9 mouse cellular contexts compared by ENCODE assay signal in genomic region chr8:110749500-110750170, GRCm38 (mm10). TPM values are rescaled to one million over a fixed set of nuclear protein-coding genes. Genes with fewer than 3 reads are reported as not detected.
DNase-seq lines count a peak whose midpoint lies in the region; ATAC-seq and TF ChIP-seq lines count a peak whose summit lies in the region.
"Had no signal": no experiment of that assay in that cellular context is flagged by ENCODE, and none has a peak within 500 bp of the region (broad histone marks: within the 10 kb centered on the region; RNA-seq: fewer than 3 reads in every experiment).

No protein-coding gene starts in this region.

- no peaks in the 10 kb centered on the region for H3K9me3 ChIP-seq in heart, embryonic 11.5 days (replicated peaks; ENCODE audit: control insufficient read depth, low read length)
- H3K9me3 ChIP-seq in limb, embryonic 14.5 days (ENCODE audit: control insufficient read depth, low read length), result no peaks in the 10 kb centered on the region
- no peaks in the 10 kb centered on the region for H3K9me3 ChIP-seq in neural tube, embryonic 14.5 days (ENCODE audit: control insufficient read depth, low read length)
- H3K9me3 ChIP-seq: lung, embryonic 15.5 days had no signal

- H3K36me3 ChIP-seq in heart, embryonic 11.5 days (ENCODE audit: control insufficient read depth, insufficient read depth, low read length), result no peaks in the 10 kb centered on the region
- H3K36me3 ChIP-seq in limb, embryonic 14.5 days (ENCODE audit: control insufficient read depth, insufficient read depth, low read length), result no peaks in the 10 kb centered on the region
- no peaks in the 10 kb centered on the region for H3K36me3 ChIP-seq in neural tube, embryonic 14.5 days (ENCODE audit: control insufficient read depth, insufficient read depth, low read length)
- H3K36me3 ChIP-seq: lung, embryonic 15.5 days had no signal

- DNase-seq in heart, adult 18-20 months, result peak; percentile 48 to 80
- DNase-seq in heart, postnatal 25 days (ENCODE audit: low spot score), result no peak
- DNase-seq in A20 (ENCODE audit: low read depth, low spot score), result peak; percentile 62
- DNase-seq in adipocyte (ENCODE audit: low spot score), result peak; percentile 90
- peak; percentile 87 for DNase-seq in limb, embryonic 14.5 days (ENCODE audit: low spot score)
- no peak for DNase-seq in right cerebral cortex, postnatal 14 days

- 0 out of 2 replicates have a peak, but pooled peaks have one; percentile 11 for ATAC-seq in heart, embryonic 11.5 days (replicated peaks; ENCODE audit: insufficient number of reproducible peaks, low FRiP score, low TSS enrichment)
- ATAC-seq in limb, embryonic 14.5 days (ENCODE audit: low FRiP score, low read depth), result no peak; the same call in 1 of the 2 replicates
- peak; percentile 54; the same call in 1 of the 2 replicates for ATAC-seq in neural tube, embryonic 14.5 days (ENCODE audit: low read depth)

- H3K4me3 ChIP-seq in heart, embryonic 11.5 days (ENCODE audit: low read depth, low read length), result no peak overlapping the region
- no peak overlapping the region for H3K4me3 ChIP-seq in limb, embryonic 14.5 days (replicated peaks; ENCODE audit: low read length)
- H3K4me3 ChIP-seq in neural tube, embryonic 14.5 days (ENCODE audit: low read depth, low read length), result no peak overlapping the region
- H3K4me3 ChIP-seq: lung, embryonic 15.5 days had no signal

- H3K27me3 ChIP-seq in heart, embryonic 11.5 days (ENCODE audit: control insufficient read depth, insufficient read depth, low read length), result no peaks in the 10 kb centered on the region
- H3K27me3 ChIP-seq in limb, embryonic 14.5 days (ENCODE audit: control insufficient read depth, insufficient read depth, low read length), result no peaks in the 10 kb centered on the region
- no peaks in the 10 kb centered on the region for H3K27me3 ChIP-seq in neural tube, embryonic 14.5 days (ENCODE audit: control insufficient read depth, insufficient read depth, low read length)
- H3K27me3 ChIP-seq: lung, embryonic 15.5 days had no signal

- no peak for TF ChIP-seq POLR2A in limb, embryonic 14.5 days (IDR thresholded peaks at IDR 0.05; ENCODE audit: borderline replicate concordance, extremely low read depth, insufficient read depth, insufficient read length)

- intact Hi-C loops in heart, postnatal 25 days (cut with DNase I), result loop anchor here (5.0 kb wide), 3 partner anchors 43 to 343 kb away; partner anchors contain the start of genes Clec18a and Pdpr

- 57% methylated on average over 10 of the region's 10 CpGs for WGBS in heart, embryonic 11.5 days (ENCODE audit: insufficient replicate concordance)
- 58% methylated on average over 10 of the region's 10 CpGs for WGBS in limb, embryonic 14.5 days
- WGBS in neural tube, embryonic 14.5 days, result 57% methylated on average over 10 of the region's 10 CpGs

- H3K4me1 ChIP-seq in heart, embryonic 11.5 days (ENCODE audit: control insufficient read depth, insufficient read depth, low read length), result no peaks in the 10 kb centered on the region
- H3K4me1 ChIP-seq in limb, embryonic 14.5 days (ENCODE audit: control insufficient read depth, insufficient read depth, low read length), result no peaks in the 10 kb centered on the region
- H3K4me1 ChIP-seq in neural tube, embryonic 14.5 days (ENCODE audit: control insufficient read depth, insufficient read depth, low read length), result no peaks in the 10 kb centered on the region

- H3K27ac ChIP-seq in heart, embryonic 11.5 days (ENCODE audit: low read depth, low read length), result no peak overlapping the region
- H3K27ac ChIP-seq in limb, embryonic 14.5 days (replicated peaks; ENCODE audit: low read depth, low read length), result no peak overlapping the region
- H3K27ac ChIP-seq in neural tube, embryonic 14.5 days (ENCODE audit: low read depth, low read length), result no peak overlapping the region
- H3K27ac ChIP-seq: lung, embryonic 15.5 days had no signal

- H3K4me2 ChIP-seq in heart, embryonic 11.5 days, result no peak overlapping the region
- no peak overlapping the region for H3K4me2 ChIP-seq in limb, embryonic 14.5 days (replicated peaks; ENCODE audit: low read depth, low read length, severe bottlenecking)
- no peak overlapping the region for H3K4me2 ChIP-seq in neural tube, embryonic 14.5 days (ENCODE audit: low read depth, low read length)
- H3K4me2 ChIP-seq: lung, embryonic 15.5 days had no signal

- H3K9ac ChIP-seq in heart, embryonic 11.5 days (ENCODE audit: low read depth, low read length), result no peak overlapping the region
- H3K9ac ChIP-seq in limb, embryonic 14.5 days (ENCODE audit: low read depth, low read length, severe bottlenecking), result no peak overlapping the region
- no peak overlapping the region for H3K9ac ChIP-seq in neural tube, embryonic 14.5 days (replicated peaks; ENCODE audit: low read depth, low read length)
- H3K9ac ChIP-seq: lung, embryonic 15.5 days had no signal

RNA-seq across cellular contexts. Expression of gene Mtss1l, which starts 28.4 kb away (rescaled TPM):
- 10 to 100 TPM; 32.0 to 37.8 TPM for total RNA-seq in heart, adult 18-20 months (2021)
- 10 to 100 TPM; 33.8 to 36.1 TPM for total RNA-seq in heart, postnatal 25 days (2021)
- 9.2 and 9.5 TPM in 2 replicates for polyA plus RNA-seq in heart, embryonic 11.5 days (2014; fragmentation: Nextera tagmentation; extraction: Ambion mirVana)
- 78.7 and 115 TPM in 2 replicates for polyA plus RNA-seq in limb, embryonic 14.5 days (2012; rRNA removed)
- polyA plus RNA-seq in limb, embryonic 14.5 days (2014; fragmentation: Nextera tagmentation; extraction: Ambion mirVana), result 19.1 and 28.0 TPM in 2 replicates
- polyA plus RNA-seq in neural tube, embryonic 14.5 days (2014; fragmentation: Nextera tagmentation; extraction: Ambion mirVana), result 23.9 and 24.9 TPM in 2 replicates

RNA-seq across cellular contexts. Expression of gene Il34, which starts 56.1 kb away (rescaled TPM):
- 1 to 10 TPM; 3.9 to 5.1 TPM for total RNA-seq in heart, adult 18-20 months (2021)
- total RNA-seq in heart, postnatal 25 days (2021), result 1 to 10 TPM; 7.2 TPM
- polyA plus RNA-seq in heart, embryonic 11.5 days (2014; fragmentation: Nextera tagmentation; extraction: Ambion mirVana), result 0.36 TPM in 1 of 2 replicates, not detected in the other
- 1.4 and 1.6 TPM in 2 replicates for polyA plus RNA-seq in limb, embryonic 14.5 days (2012; rRNA removed)
- polyA plus RNA-seq in limb, embryonic 14.5 days (2014; fragmentation: Nextera tagmentation; extraction: Ambion mirVana), result 0.95 and 1.2 TPM in 2 replicates
- polyA plus RNA-seq in neural tube, embryonic 14.5 days (2014; fragmentation: Nextera tagmentation; extraction: Ambion mirVana), result 1.2 and 2.7 TPM in 2 replicates

Comparison
In these comparisons a context has a peak if more than half of its experiments do, and no peak if none do; other contexts are left out.
1. DNase-seq: peak in heart, adult 18-20 months (2 of 2), A20 (single experiment), adipocyte (single experiment) and limb, embryonic 14.5 days (single experiment); none in heart, postnatal 25 days (single experiment) and right cerebral cortex, postnatal 14 days (single experiment).